Mouse (Mus musculus) CD4-positive helper T cell, adult 2 months (primary cell): ENCODE data around the gene Pdzph1.

Experiments used
- DNase-seq: peaks from one replicate; pipeline ENCODE4 v3.0.0-alpha.2; 2012; ENCODE audit warnings: low read depth, missing footprints, low spot score

The Pdzph1 gene

DNA sequence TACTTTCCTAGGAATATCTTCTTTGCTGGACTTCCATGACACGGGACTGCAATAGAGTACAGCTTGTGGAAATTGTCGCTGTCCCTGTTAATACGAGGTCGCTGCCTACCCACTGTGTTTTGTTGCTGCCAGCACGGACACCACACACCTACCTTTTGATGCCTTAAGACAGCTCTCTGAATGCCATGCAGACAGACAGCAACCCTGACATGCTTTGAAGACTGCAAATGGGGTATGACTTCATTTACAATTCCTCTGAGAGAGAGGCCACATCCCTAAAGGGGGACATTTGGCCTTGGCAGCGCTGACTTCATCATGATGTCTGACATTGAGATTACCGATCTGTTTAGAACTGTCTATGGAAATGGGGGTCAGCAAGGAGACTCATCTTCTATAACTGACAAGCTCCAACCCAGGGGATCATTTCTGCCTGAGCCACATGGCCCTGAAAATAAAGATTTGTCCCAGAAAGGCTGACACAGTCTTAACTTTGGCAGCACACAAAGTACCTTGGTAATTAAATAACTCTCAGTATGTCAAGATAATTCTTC is 67.8 kb downstream of the Pdzph1 start:
- DNase-seq, result no peak

DNA sequence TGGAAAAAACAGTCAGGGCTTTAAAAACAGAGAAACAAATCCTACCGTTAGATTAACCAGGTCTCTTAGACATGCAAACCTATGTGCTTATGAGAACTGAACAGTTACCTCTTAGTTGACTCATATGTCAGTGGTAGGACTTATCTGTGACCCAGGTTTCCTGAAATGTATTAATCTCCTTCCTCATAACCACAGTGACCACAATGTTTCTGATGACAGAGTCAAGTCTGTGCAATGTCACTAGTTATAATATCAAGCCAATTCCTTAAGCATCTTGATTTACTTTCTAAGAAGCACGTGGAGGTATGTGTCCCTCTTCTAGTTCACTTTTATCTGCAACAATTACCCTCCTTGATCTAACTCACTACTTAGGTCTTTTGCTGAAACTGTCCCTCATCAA is 68.4 kb downstream of the Pdzph1 start:
- no peak for DNase-seq

- DNase-seq, result no peak
These were observed 71.2 kb downstream of the Pdzph1 start for GRCm38 (mm10) chr17:58919927-58920326.

DNA sequence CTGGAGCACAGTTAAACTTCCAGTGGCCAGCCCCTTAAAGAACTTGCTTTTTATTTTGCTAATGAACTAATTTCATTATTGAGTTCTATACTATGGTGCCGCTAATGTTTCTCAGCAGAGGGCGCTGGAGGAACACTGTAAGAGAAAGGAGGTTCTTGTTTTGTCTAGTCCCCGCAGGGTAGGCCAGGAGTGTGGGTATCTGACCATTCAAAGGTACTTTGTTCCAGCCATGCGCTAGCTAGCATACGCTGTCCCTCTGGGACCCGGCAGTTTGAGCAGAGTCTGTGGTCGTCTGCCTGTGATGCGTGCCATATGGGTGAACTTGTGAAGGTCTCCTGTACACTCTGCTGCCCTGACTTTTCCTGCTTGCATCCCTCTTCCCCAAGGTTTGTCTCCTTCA is 72.1 kb downstream of the Pdzph1 start:
- DNase-seq, result no peak

- DNase-seq, result no peak
These were observed 72.6 kb downstream of the Pdzph1 start for GRCm38 (mm10) chr17:58918539-58918938.

DNA sequence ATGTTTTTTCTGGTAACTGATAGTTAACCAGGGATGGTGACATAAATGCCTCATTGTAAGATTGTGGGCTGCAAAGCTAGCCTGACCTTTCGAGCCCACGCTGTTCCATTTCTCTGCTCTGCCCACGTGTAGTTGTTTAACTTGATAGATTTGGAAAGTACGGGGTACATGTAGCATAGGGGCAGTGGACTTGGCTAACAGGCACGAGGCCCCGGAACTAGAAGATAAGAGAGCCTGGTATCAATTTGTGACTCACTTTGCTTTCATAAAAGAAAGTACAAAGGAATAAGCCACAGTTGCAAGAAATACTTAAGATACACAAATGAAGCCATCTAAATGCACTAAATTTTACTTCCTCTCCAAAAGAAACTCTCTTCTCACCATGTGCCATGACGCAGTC is 79.6 kb downstream of the Pdzph1 start:
- DNase-seq, result no peak

GRCm38 (mm10) chr17:58909061-58909661 is 82.0 kb downstream of the Pdzph1 start:
- DNase-seq, result no peak

DNA sequence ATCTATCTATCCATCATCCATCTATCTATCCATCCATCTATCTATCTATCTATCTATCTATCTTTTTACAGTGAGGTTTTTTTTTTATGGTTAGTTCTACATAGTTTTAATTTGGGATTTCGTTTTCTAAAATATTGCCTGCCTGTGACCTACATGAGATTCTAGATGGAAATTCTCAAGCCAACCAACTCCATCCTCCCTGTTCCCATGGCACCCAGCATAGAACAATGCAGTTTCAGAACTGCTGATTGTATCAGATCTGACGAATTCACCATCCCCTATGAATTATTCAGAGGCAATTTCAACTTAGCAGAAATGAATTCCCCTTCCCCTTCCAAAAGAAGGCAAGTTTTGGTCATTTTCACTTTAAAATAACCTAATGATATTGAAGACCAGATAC is 85.2 kb downstream of the Pdzph1 start:
- DNase-seq, result no peak

DNA sequence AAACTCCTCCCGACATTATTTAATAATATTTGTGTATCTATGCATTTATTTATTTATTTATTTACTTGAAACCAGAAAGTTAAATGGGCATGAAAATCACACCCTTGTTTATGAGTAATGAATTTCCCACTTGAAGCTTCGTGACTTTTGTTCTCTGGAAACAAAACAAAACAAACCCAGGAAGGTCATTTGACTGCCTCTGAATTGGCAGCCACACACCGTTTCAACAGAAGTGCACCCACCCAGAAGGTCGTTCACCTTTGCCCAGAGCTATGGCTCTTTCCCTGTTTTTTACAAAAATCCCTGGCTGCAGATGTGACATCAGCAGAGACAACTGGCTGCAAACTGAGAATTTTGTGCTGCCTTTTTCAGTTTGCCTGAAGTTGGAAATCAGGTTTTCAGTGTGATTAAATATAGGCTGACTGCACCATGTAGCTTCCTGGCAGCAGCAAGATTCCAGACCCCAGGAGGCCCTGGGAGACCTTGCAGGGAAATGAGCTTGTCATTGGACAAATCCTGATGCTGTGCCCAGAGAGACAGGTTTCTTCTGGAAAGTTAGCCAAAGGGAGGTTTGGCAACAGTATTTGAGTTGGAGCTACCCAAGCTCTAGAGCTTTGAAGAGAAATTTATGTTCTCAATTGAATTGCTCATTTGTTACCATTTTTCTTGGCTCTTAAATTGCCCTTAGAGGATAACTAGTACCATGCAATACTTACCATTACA is 99.5 kb downstream of the Pdzph1 start:
- no peak for DNase-seq

GRCm38 (mm10) chr17:58889905-58890645 is 101.1 kb downstream of the Pdzph1 start:
- DNase-seq, result no peak

DNA sequence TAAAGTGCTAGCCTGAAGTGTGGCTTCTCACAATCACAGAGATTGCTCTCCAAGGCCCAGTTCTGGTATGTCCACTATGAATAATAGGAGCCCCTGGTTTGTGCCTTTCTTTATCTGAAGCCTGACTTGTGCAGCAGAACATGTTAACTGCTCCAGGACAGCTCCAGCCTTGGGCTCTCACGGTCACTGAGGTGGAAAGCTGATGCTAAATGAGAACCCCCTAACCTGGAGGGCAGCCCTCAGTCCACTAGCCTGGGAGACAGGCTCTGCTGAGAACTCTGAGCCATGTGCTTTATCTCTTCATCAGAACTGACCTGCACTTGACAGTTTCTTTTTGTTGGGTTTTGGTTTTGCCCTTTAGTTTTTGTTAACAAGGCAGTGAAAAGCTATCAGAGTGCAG is 106.8 kb downstream of the Pdzph1 start:
- DNase-seq, result no peak

DNA sequence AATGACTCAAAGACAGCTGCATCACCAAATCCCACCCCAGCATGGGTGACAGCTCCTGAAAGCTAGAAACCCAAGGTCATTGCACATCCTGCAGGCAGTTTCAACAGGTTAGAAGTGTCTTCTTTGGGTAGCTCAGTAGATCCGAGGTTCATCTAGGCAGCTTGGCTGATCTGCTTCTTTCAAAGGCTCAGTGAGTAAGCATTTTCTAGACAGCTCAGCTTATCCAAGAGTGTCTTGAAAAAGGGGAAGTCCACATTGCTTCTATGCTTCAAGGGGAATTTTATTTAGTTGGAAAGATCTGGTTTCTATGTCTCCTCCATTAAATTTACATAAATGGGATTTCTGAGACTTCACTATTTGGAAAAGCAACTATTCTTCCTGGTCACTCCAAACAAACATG is 117.8 kb downstream of the Pdzph1 start:
- peak; percentile 3 for DNase-seq

DNA sequence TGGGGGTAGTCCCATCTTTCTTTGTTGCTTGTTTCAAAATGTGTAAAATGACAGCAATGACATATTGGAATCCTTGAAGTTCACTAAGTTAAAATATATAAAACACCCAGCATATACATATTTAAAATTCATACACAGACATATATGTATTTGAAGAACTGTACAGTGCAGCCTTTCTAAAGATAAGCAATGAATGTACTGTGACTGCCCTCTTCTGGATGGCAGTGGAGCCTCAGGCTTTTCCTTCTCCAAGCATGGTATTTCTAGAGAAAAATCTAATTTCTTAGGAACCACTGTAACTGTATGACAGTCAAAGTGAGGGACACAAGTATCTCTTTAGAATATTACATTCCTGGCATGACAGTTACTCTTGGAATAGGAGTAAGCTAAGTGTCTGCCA is 120.4 kb downstream of the Pdzph1 start:
- DNase-seq, result no peak
